Mouse (Mus musculus): ENCODE results near the gene Mrpl1. TPM values are rescaled to one million over a fixed set of nuclear protein-coding genes. Genes with fewer than 3 reads are reported as not detected.

Mrpl1 gene
- polyA plus RNA-seq, 1 experiment from 2014 or later, result 15.2 TPM

DNA sequence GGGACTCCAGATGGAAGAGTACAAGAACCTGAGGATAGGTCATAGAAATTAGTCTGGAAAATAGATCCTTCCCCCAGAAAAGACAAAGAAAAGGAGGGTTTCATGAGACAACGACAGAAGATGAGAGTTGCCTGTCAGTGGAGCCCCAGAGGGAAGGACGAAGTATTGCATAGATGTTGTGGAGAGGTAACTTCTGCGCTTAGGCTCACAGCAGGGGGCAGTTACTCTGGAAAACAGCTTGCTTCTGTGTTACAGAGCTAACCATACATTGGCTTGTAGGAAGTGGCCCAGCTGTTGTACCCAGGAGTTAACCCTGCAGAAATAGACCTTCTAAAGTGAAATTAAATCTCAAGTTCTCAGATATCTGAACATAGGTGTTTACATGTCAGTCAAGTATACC lies 45.9 kb downstream of the Mrpl1 start:
- 85% methylated on average over 3 of the region's 3 CpGs for WGBS
- ATAC-seq, result no peak

DNA sequence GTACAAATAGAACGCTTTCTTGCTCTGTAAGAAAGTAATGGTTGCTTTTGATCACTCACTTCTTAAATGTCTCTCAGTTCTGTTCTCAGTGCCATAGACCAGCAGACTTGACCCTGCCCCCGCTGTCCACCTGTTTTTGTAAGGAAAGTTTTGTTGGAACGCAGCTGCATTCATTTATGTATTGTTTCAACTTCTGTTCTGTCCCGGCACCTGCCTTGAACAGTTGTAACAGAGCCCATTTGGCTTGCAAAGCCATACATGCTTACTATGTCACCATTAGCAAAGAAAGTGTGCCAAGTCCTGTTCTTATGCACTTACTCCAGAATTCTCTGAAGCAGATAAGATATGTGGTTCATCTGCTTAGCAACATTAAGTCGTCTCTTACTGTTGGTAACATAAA lies 48.9 kb downstream of the Mrpl1 start:
- 86% methylated on average over 5 of the region's 5 CpGs for WGBS
- H3K27me3 ChIP-seq (ENCODE audit: control insufficient read depth, insufficient read depth, low read depth, low read length), result no peaks in the 10 kb centered on the region
- ATAC-seq, result no peak
- H3K4me2 ChIP-seq (ENCODE audit: low read length), result no peak overlapping the region
- no peaks in the 10 kb centered on the region for H3K4me1 ChIP-seq (ENCODE audit: control insufficient read depth, insufficient read depth, low read length)
- H3K4me3 ChIP-seq (ENCODE audit: low read depth, low read length), result no peak overlapping the region
- 0 out of 2 replicates have a peak, but pooled peaks cover 4% of the 10 kb centered on the region for H3K36me3 ChIP-seq (ENCODE audit: control insufficient read depth, insufficient read depth, low read length)
- no peak overlapping the region for H3K27ac ChIP-seq (ENCODE audit: low read length)
- H3K9me3 ChIP-seq (replicated peaks; ENCODE audit: control insufficient read depth, low read length, poor library complexity, severe bottlenecking), result no peaks in the 10 kb centered on the region
- H3K9ac ChIP-seq (ENCODE audit: low read depth, low read length), result no peak overlapping the region

More for the DNA sequence above, 45.9 kb downstream of the Mrpl1 start:
- H3K9me3 ChIP-seq (replicated peaks; ENCODE audit: control insufficient read depth, low read length, poor library complexity, severe bottlenecking), result no peaks in the 10 kb centered on the region
- H3K4me1 ChIP-seq (ENCODE audit: control insufficient read depth, insufficient read depth, low read length), result no peaks in the 10 kb centered on the region
- H3K27ac ChIP-seq (ENCODE audit: low read length), result no peak overlapping the region
- H3K9ac ChIP-seq (ENCODE audit: low read depth, low read length), result no peak overlapping the region
- H3K27me3 ChIP-seq (ENCODE audit: control insufficient read depth, insufficient read depth, low read depth, low read length), result no peaks in the 10 kb centered on the region
- no peak overlapping the region for H3K4me2 ChIP-seq (ENCODE audit: low read length)
- no peak overlapping the region for H3K4me3 ChIP-seq (ENCODE audit: low read depth, low read length)
- H3K36me3 ChIP-seq (ENCODE audit: control insufficient read depth, insufficient read depth, low read length), result 0 out of 2 replicates have a peak, but pooled peaks cover 2% of the 10 kb centered on the region

DNA sequence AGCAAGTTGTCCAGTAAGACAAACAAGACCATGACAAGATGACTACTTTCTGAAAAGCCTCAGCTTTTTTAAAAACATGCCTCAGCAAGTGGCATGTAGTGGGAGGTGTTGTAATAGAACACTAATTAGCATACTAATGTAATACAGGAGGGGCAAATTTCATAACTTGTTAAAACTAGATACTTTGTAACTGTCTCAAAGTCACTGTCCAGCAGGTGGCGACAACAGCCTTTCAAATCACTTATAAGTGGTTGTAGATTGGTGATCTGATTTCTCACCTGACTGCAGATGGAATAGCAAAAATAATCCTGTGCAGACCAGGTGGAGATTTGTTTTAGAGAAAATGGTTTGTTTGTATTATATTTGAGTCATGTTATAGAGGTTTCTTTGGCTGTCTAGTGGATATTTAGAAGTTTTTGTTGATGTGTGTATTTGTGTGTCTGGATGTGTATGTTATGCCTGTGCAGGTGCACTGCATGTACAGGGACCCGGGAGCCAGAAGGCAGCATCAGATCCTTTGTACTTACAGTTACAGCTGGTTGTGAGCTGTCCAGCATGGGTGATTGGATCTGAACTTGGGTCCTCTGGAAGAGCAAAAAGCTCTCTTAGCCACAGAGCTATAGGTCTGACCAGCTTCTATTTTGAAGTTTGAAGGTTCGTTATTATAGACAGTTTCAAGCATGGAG lies 57.9 kb downstream of the Mrpl1 start:
- no peaks in the 10 kb centered on the region for H3K9me3 ChIP-seq (replicated peaks; ENCODE audit: control insufficient read depth, low read length, poor library complexity, severe bottlenecking)
- H3K27ac ChIP-seq (ENCODE audit: low read length), result no peak overlapping the region
- H3K4me2 ChIP-seq (ENCODE audit: low read length), result no peak overlapping the region
- peak; percentile 76; the same call in 1 of the 2 replicates for ATAC-seq
- no peaks in the 10 kb centered on the region for H3K4me1 ChIP-seq (ENCODE audit: control insufficient read depth, insufficient read depth, low read length)
- 65% methylated on average over 3 of the region's 3 CpGs for WGBS
- no peak overlapping the region for H3K4me3 ChIP-seq (ENCODE audit: low read depth, low read length)
- peaks cover 2% of the 10 kb centered on the region; the same call in 1 of the 2 replicates for H3K36me3 ChIP-seq (ENCODE audit: control insufficient read depth, insufficient read depth, low read length)
- no peaks in the 10 kb centered on the region for H3K27me3 ChIP-seq (ENCODE audit: control insufficient read depth, insufficient read depth, low read depth, low read length)
- H3K9ac ChIP-seq (ENCODE audit: low read depth, low read length), result no peak overlapping the region

DNA sequence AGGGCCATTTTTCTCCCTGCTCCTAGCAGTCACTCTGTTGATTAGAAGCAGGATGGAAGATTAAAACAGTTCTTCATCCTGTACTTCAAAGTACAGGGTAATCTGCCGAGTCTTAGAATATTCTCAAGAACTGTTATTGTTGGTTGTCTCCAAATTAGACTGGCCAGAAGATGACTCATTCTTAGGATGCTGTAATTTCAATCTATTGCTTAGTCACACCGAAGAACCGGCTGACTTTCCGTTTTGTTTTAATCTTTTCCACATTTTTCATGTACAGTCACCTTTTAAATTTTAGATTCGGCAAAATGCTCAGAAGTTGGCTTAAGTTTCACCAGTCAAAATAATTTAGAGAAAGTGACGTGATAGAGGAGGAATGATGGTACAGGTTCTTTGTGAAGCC lies 61.8 kb downstream of the Mrpl1 start:
- H3K9me3 ChIP-seq (replicated peaks; ENCODE audit: control insufficient read depth, low read length, poor library complexity, severe bottlenecking), result no peaks in the 10 kb centered on the region
- no peak for ATAC-seq
- no peak overlapping the region for H3K4me3 ChIP-seq (ENCODE audit: low read depth, low read length)
- no peak overlapping the region for H3K4me2 ChIP-seq (ENCODE audit: low read length)
- WGBS, result 93% methylated on average over 6 of the region's 6 CpGs
- H3K27me3 ChIP-seq (ENCODE audit: control insufficient read depth, insufficient read depth, low read depth, low read length), result no peaks in the 10 kb centered on the region
- H3K27ac ChIP-seq (ENCODE audit: low read length), result no peak overlapping the region
- no peaks in the 10 kb centered on the region for H3K4me1 ChIP-seq (ENCODE audit: control insufficient read depth, insufficient read depth, low read length)
- no peak overlapping the region for H3K9ac ChIP-seq (ENCODE audit: low read depth, low read length)
- no peaks in the 10 kb centered on the region for H3K36me3 ChIP-seq (ENCODE audit: control insufficient read depth, insufficient read depth, low read length)

DNA sequence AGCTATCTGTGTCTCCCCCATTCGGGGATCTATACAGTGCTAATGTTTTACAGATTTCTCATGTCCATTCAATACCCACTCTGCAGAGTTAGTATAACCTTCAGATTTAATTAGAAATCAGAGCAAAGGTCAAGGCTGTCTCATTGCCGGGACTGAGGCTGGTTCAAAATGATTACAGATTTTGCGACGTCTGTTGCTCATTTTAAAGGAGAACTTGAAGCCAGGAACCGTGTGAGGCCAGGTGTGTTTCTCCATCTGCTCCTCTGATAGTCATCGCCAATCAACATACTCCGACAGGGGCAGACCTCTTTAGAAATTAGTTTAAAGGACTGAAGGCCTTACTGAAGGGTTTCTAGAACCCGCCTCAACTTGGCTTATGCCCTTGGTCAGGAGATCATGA lies 96.5 kb downstream of the Mrpl1 start:
- Histone ChIP-seq H3K9ac (ENCODE audit: low read depth, low read length) (no peak overlapping the region), H3K4me1 (ENCODE audit: control insufficient read depth, insufficient read depth, low read length) (peaks cover 3% of the 10 kb centered on the region; the same call in 1 of the 2 replicates), H3K9me3 (replicated peaks; ENCODE audit: control insufficient read depth, low read length, poor library complexity, severe bottlenecking) (no peaks in the 10 kb centered on the region), H3K27me3 (ENCODE audit: control insufficient read depth, insufficient read depth, low read depth, low read length) (no peaks in the 10 kb centered on the region), H3K27ac (ENCODE audit: low read length) (no peak overlapping the region), H3K36me3 (ENCODE audit: control insufficient read depth, insufficient read depth, low read length) (no peaks in the 10 kb centered on the region), H3K4me2 (ENCODE audit: low read length) (no peak overlapping the region), H3K4me3 (ENCODE audit: low read depth, low read length) (no peak overlapping the region)
- 75% methylated on average over 8 of the region's 8 CpGs for WGBS
- ATAC-seq, result no peak

DNA sequence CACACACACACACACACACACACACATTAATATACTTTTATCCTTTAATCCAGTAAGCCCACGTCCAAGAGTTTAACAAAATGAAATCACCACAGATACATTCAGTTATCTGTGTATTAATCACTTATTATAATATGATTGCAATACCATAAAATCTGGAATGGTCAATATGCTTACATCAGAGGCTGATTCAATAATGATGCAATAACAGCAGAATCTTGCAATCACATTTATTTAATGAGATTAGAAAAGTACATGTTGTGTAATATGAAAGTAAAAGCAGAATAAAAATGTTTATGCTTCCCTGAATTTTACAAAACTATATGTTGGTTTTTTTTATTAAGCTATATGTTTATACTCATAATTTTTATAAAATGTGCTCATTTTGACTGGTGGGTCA lies 97.0 kb downstream of the Mrpl1 start:
- WGBS, result 85% methylated on average over 1 of the region's 1 CpGs
- Histone ChIP-seq H3K27me3 (ENCODE audit: control insufficient read depth, insufficient read depth, low read depth, low read length) (no peaks in the 10 kb centered on the region), H3K27ac (ENCODE audit: low read length) (no peak overlapping the region), H3K9me3 (replicated peaks; ENCODE audit: control insufficient read depth, low read length, poor library complexity, severe bottlenecking) (no peaks in the 10 kb centered on the region), H3K4me2 (ENCODE audit: low read length) (no peak overlapping the region), H3K4me1 (ENCODE audit: control insufficient read depth, insufficient read depth, low read length) (peaks cover 3% of the 10 kb centered on the region; the same call in 1 of the 2 replicates), H3K9ac (ENCODE audit: low read depth, low read length) (no peak overlapping the region), H3K36me3 (ENCODE audit: control insufficient read depth, insufficient read depth, low read length) (no peaks in the 10 kb centered on the region), H3K4me3 (ENCODE audit: low read depth, low read length) (no peak overlapping the region)
- no peak for ATAC-seq

DNA sequence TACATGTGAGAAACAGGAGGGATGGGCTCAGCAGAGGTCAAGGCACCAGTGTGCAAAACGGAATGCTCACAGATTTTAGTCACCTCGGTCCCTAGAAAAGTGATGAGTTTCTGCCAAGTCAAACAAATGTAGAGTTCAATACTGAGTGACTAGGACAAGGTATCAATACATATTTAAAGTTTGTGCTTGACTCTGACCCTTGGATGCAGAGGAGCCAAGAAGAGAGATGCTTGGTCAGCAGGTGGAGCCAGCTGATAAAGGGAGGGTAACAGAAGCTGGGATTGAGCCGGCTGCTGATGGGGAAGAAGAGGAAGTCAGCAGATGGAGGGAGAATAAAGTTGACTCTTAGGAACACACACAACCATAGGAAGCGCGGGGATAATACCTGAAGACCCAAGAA lies 97.5 kb downstream of the Mrpl1 start:
- Histone ChIP-seq H3K4me2 (ENCODE audit: low read length) (no peak overlapping the region), H3K4me1 (ENCODE audit: control insufficient read depth, insufficient read depth, low read length) (peaks cover 3% of the 10 kb centered on the region; the same call in 1 of the 2 replicates), H3K9ac (ENCODE audit: low read depth, low read length) (no peak overlapping the region), H3K27ac (ENCODE audit: low read length) (no peak overlapping the region), H3K4me3 (ENCODE audit: low read depth, low read length) (no peak overlapping the region), H3K27me3 (ENCODE audit: control insufficient read depth, insufficient read depth, low read depth, low read length) (no peaks in the 10 kb centered on the region), H3K36me3 (ENCODE audit: control insufficient read depth, insufficient read depth, low read length) (no peaks in the 10 kb centered on the region), H3K9me3 (replicated peaks; ENCODE audit: control insufficient read depth, low read length, poor library complexity, severe bottlenecking) (no peaks in the 10 kb centered on the region)
- ATAC-seq, result no peak
- WGBS, result 69% methylated on average over 5 of the region's 5 CpGs

GRCm38 (mm10) chr5:96308086-96308485 lies 98.8 kb downstream of the Mrpl1 start:
- WGBS, result 72% methylated on average over 13 of the region's 13 CpGs
- Histone ChIP-seq H3K4me3 (ENCODE audit: low read depth, low read length) (peak overlapping the region; percentile 6; the same call in 1 of the 2 replicates), H3K9me3 (replicated peaks; ENCODE audit: control insufficient read depth, low read length, poor library complexity, severe bottlenecking) (no peaks in the 10 kb centered on the region), H3K4me2 (ENCODE audit: low read length) (peak overlapping the region; percentile 26; the same call in 1 of the 2 replicates), H3K4me1 (ENCODE audit: control insufficient read depth, insufficient read depth, low read length) (peaks cover 3% of the 10 kb centered on the region; the same call in 1 of the 2 replicates), H3K27ac (ENCODE audit: low read length) (0 out of 2 replicates have a peak overlapping the region, but pooled peaks have one; percentile 11), H3K27me3 (ENCODE audit: control insufficient read depth, insufficient read depth, low read depth, low read length) (no peaks in the 10 kb centered on the region), H3K36me3 (ENCODE audit: control insufficient read depth, insufficient read depth, low read length) (no peaks in the 10 kb centered on the region), H3K9ac (ENCODE audit: low read depth, low read length) (no peak overlapping the region)
- ATAC-seq, result no peak

GRCm38 (mm10) chr5:96308645-96309044 lies 99.4 kb downstream of the Mrpl1 start:
- 29% methylated on average over 5 of the region's 5 CpGs for WGBS
- Histone ChIP-seq H3K4me3 (ENCODE audit: low read depth, low read length) (peak overlapping the region; percentile 6; the same call in 1 of the 2 replicates), H3K36me3 (ENCODE audit: control insufficient read depth, insufficient read depth, low read length) (no peaks in the 10 kb centered on the region), H3K4me1 (ENCODE audit: control insufficient read depth, insufficient read depth, low read length) (peaks cover 3% of the 10 kb centered on the region; the same call in 1 of the 2 replicates), H3K4me2 (ENCODE audit: low read length) (peak overlapping the region; percentile 26; the same call in 1 of the 2 replicates), H3K9ac (ENCODE audit: low read depth, low read length) (no peak overlapping the region), H3K9me3 (replicated peaks; ENCODE audit: control insufficient read depth, low read length, poor library complexity, severe bottlenecking) (no peaks in the 10 kb centered on the region), H3K27me3 (ENCODE audit: control insufficient read depth, insufficient read depth, low read depth, low read length) (no peaks in the 10 kb centered on the region), H3K27ac (ENCODE audit: low read length) (0 out of 2 replicates have a peak overlapping the region, but pooled peaks have one; percentile 11)
- ATAC-seq, result peak; percentile 68; the same call in 1 of the 2 replicates
